Mouse (Mus musculus) lung, embryonic 15.5 days (tissue): ENCODE results near the gene Gpd2. TPM values are rescaled to one million over a fixed set of nuclear protein-coding genes. Genes with fewer than 3 reads are reported as not detected.

ENCODE experiments used
- ATAC-seq: fragments of 200-750 bp; cut with Nextera tagmentation; 2 replicates; pipeline ENCODE4 v1.8.0; 2017; ENCODE audit warnings: moderate number of reproducible peaks, borderline replicate concordance; ENCODE audit not compliant: low FRiP score, low TSS enrichment; ENCODE audit errors: extremely low read depth
- H3K27ac ChIP-seq: fragments of 300-500 bp; sonication (generic); 2 replicates; pipeline ENCODE4 v1.5.1; 2015; ENCODE audit warnings: moderate library complexity, mild to moderate bottlenecking, inconsistent platforms
- H3K27me3 ChIP-seq: fragments of 300-500 bp; sonication (generic); 2 replicates; pipeline ENCODE4 v1.6.1; 2015; ENCODE audit warnings: inconsistent platforms
- H3K36me3 ChIP-seq: fragments of 300-500 bp; sonication (generic); 2 replicates; pipeline ENCODE4 v1.6.1; 2015; ENCODE audit warnings: inconsistent platforms
- H3K4me1 ChIP-seq: fragments of 300-500 bp; sonication (generic); 2 replicates; pipeline ENCODE4 v1.6.1; 2015; ENCODE audit warnings: inconsistent platforms
- H3K4me2 ChIP-seq: fragments of 300-500 bp; sonication (generic); 2 replicates; pipeline ENCODE4 v1.6.1; 2015; ENCODE audit warnings: inconsistent platforms, mild to moderate bottlenecking, moderate library complexity
- H3K4me3 ChIP-seq: fragments of 300-500 bp; sonication (generic); 2 replicates; pipeline ENCODE4 v1.5.1; 2015; ENCODE audit warnings: mild to moderate bottlenecking, inconsistent platforms
- H3K9ac ChIP-seq: fragments of 300-500 bp; sonication (generic); 2 replicates; pipeline ENCODE4 v1.6.1; 2015; ENCODE audit warnings: inconsistent platforms
- H3K9me3 ChIP-seq: fragments of 300-500 bp; sonication (generic); 2 replicates; pipeline ENCODE4 v1.6.1; 2016; ENCODE audit warnings: inconsistent platforms
- WGBS: fragments of 180-500 bp; shearing (Covaris S2); methylation state at CpG from one replicate; pipeline ENCODE4 v1.1.7; 2015; 5-methylcytosine and 5-hydroxymethylcytosine counted together
- polyA plus RNA-seq: library from polyadenylated mRNA; unstranded; fragments of >200 nt; fragmentation: Nextera tagmentation; extraction: Ambion mirVana; gene quantifications from 2 replicates; pipeline ENCODE4 v1.2.1, GENCODE M21; 2015

Gene Gpd2
- polyA plus RNA-seq, 1 experiment from 2014 or later: 16.9 TPM

- Histone ChIP-seq H3K4me1 (0 out of 2 replicates have a peak, but pooled peaks cover 2% of the 10 kb centered on the region), H3K4me2 (no peak overlapping the region), H3K27me3 (no peaks in the 10 kb centered on the region), H3K4me3 (no peak overlapping the region), H3K9me3 (no peaks in the 10 kb centered on the region), H3K9ac (no peak overlapping the region), H3K27ac (no peak overlapping the region), H3K36me3 (no peaks in the 10 kb centered on the region)
- 58% methylated on average over 5 of the region's 5 CpGs for WGBS
- no peak for ATAC-seq
Observed at GRCm38 (mm10) chr2:57231432-57231831, 6.0 kb upstream of the Gpd2 start.

- Histone ChIP-seq H3K4me2 (no peak overlapping the region), H3K27me3 (no peaks in the 10 kb centered on the region), H3K9ac (no peak overlapping the region), H3K27ac (no peak overlapping the region), H3K36me3 (no peaks in the 10 kb centered on the region), H3K4me3 (no peak overlapping the region), H3K9me3 (no peaks in the 10 kb centered on the region), H3K4me1 (peaks cover 11% of the 10 kb centered on the region)
- 85% methylated on average over 8 of the region's 8 CpGs for WGBS
- no peak for ATAC-seq
Observed at GRCm38 (mm10) chr2:57232328-57232727, 5.1 kb upstream of the Gpd2 start.

- Histone ChIP-seq H3K27me3 (no peaks in the 10 kb centered on the region), H3K36me3 (no peaks in the 10 kb centered on the region), H3K4me3 (no peak overlapping the region), H3K4me2 (no peak overlapping the region), H3K9me3 (no peaks in the 10 kb centered on the region), H3K9ac (no peak overlapping the region), H3K4me1 (peaks cover 22% of the 10 kb centered on the region), H3K27ac (no peak overlapping the region)
- ATAC-seq: no peak
- 63% methylated on average over 2 of the region's 2 CpGs for WGBS
Observed at GRCm38 (mm10) chr2:57236246-57236645, 1.2 kb upstream of the Gpd2 start.

- no peak for ATAC-seq
- no peak overlapping the region; the same call in 1 of the 2 replicates for H3K27ac ChIP-seq
- no peaks in the 10 kb centered on the region for H3K9me3 ChIP-seq
- peak overlapping the region; percentile 98 for H3K4me2 ChIP-seq
- peaks cover 22% of the 10 kb centered on the region for H3K4me1 ChIP-seq
- no peak overlapping the region for H3K4me3 ChIP-seq
- no peaks in the 10 kb centered on the region for H3K36me3 ChIP-seq
- 24% methylated on average over 6 of the region's 6 CpGs for WGBS
- H3K9ac ChIP-seq: 0 out of 2 replicates have a peak overlapping the region, but pooled peaks have one; percentile 82
- no peaks in the 10 kb centered on the region for H3K27me3 ChIP-seq
Observed at GRCm38 (mm10) chr2:57237026-57237425, 409 bp upstream of the Gpd2 start.

- H3K9me3 ChIP-seq: no peaks in the 10 kb centered on the region
- 2% methylated on average over 60 of the region's 69 CpGs for WGBS
- H3K36me3 ChIP-seq: no peaks in the 10 kb centered on the region
- peaks cover 22% of the 10 kb centered on the region for H3K4me1 ChIP-seq
- peak overlapping the region; percentile 82 for H3K9ac ChIP-seq
- H3K4me2 ChIP-seq: peak overlapping the region; percentile 98
- no peaks in the 10 kb centered on the region for H3K27me3 ChIP-seq
- H3K4me3 ChIP-seq: peak overlapping the region; percentile 83
- ATAC-seq: peak; percentile 92
- H3K27ac ChIP-seq: peak overlapping the region; percentile 86
Observed at GRCm38 (mm10) chr2:57237920-57238613, 632 bp downstream of the Gpd2 start.

GRCm38 (mm10) chr2:57238614-57239165, 1.3 kb downstream of the Gpd2 start:
- Histone ChIP-seq H3K9me3 (no peaks in the 10 kb centered on the region), H3K9ac (peak overlapping the region; percentile 82), H3K4me1 (peaks cover 22% of the 10 kb centered on the region), H3K27ac (peak overlapping the region; percentile 86), H3K4me2 (peak overlapping the region; percentile 98), H3K4me3 (peak overlapping the region; percentile 83), H3K36me3 (no peaks in the 10 kb centered on the region), H3K27me3 (no peaks in the 10 kb centered on the region)
- ATAC-seq: peak; percentile 1; the same call in 1 of the 2 replicates
- 4% methylated on average over 17 of the region's 17 CpGs for WGBS

- H3K36me3 ChIP-seq: no peaks in the 10 kb centered on the region
- H3K4me1 ChIP-seq: peaks cover 22% of the 10 kb centered on the region
- H3K27me3 ChIP-seq: no peaks in the 10 kb centered on the region
- 0 out of 2 replicates have a peak overlapping the region, but pooled peaks have one; percentile 83 for H3K4me3 ChIP-seq
- H3K9ac ChIP-seq: no peak overlapping the region
- no peaks in the 10 kb centered on the region for H3K9me3 ChIP-seq
- no peak for ATAC-seq
- WGBS: 25% methylated on average over 2 of the region's 2 CpGs
- H3K27ac ChIP-seq: no peak overlapping the region
- H3K4me2 ChIP-seq: peak overlapping the region; percentile 98
Observed at GRCm38 (mm10) chr2:57239356-57239755, 1.9 kb downstream of the Gpd2 start.

GRCm38 (mm10) chr2:57243987-57244386, 6.6 kb downstream of the Gpd2 start:
- 54% methylated on average over 5 of the region's 5 CpGs for whole genome bisulfite sequencing
- Histone ChIP-seq H3K9me3 (no peaks in the 10 kb centered on the region), H3K27ac (no peak overlapping the region), H3K4me2 (no peak overlapping the region), H3K27me3 (no peaks in the 10 kb centered on the region), H3K36me3 (no peaks in the 10 kb centered on the region), H3K4me3 (no peak overlapping the region), H3K4me1 (peaks cover 4% of the 10 kb centered on the region), H3K9ac (no peak overlapping the region)
- ATAC-seq: no peak

GRCm38 (mm10) chr2:57245721-57246328, 8.4 kb downstream of the Gpd2 start:
- no peaks in the 10 kb centered on the region for H3K4me1 ChIP-seq
- H3K27ac ChIP-seq: no peak overlapping the region
- no peak overlapping the region for H3K4me3 ChIP-seq
- H3K9ac ChIP-seq: no peak overlapping the region
- no peaks in the 10 kb centered on the region for H3K9me3 ChIP-seq
- H3K4me2 ChIP-seq: no peak overlapping the region
- no peaks in the 10 kb centered on the region for H3K36me3 ChIP-seq
- 75% methylated on average over 6 of the region's 6 CpGs for WGBS
- no peak for ATAC-seq
- H3K27me3 ChIP-seq: no peaks in the 10 kb centered on the region

- no peaks in the 10 kb centered on the region for H3K27me3 ChIP-seq
Observed at GRCm38 (mm10) chr2:57250113-57250512, 12.7 kb downstream of the Gpd2 start.

GRCm38 (mm10) chr2:57251636-57252317, 14.3 kb downstream of the Gpd2 start:
- Histone ChIP-seq H3K4me1 (0 out of 2 replicates have a peak, but pooled peaks cover 4% of the 10 kb centered on the region), H3K36me3 (no peaks in the 10 kb centered on the region), H3K9ac (no peak overlapping the region), H3K27me3 (no peaks in the 10 kb centered on the region), H3K9me3 (no peaks in the 10 kb centered on the region), H3K4me3 (no peak overlapping the region), H3K4me2 (no peak overlapping the region), H3K27ac (no peak overlapping the region)
- WGBS: 83% methylated on average over 13 of the region's 13 CpGs
- ATAC-seq: no peak

More at GRCm38 (mm10) chr2:57250113-57250512, 12.7 kb downstream of the Gpd2 start:
- no peak for ATAC-seq
- H3K36me3 ChIP-seq: no peaks in the 10 kb centered on the region
- H3K4me1 ChIP-seq: no peaks in the 10 kb centered on the region
- 83% methylated on average over 3 of the region's 3 CpGs for WGBS
- no peak overlapping the region for H3K4me2 ChIP-seq
- no peaks in the 10 kb centered on the region for H3K9me3 ChIP-seq
- no peak overlapping the region for H3K4me3 ChIP-seq
- no peak overlapping the region for H3K9ac ChIP-seq
- H3K27ac ChIP-seq: no peak overlapping the region
